Mouse (Mus musculus): Measurements from ENCODE around the gene Cavin4.

Cavin4 gene

GRCm38 (mm10) chr4:48663271-48663670 is at the start of gene Cavin4:
Cavin4 (plus strand) TSS chr4:48663514.
- DNase-seq (ENCODE audit: low read depth, low spot score) = no peak

DNA sequence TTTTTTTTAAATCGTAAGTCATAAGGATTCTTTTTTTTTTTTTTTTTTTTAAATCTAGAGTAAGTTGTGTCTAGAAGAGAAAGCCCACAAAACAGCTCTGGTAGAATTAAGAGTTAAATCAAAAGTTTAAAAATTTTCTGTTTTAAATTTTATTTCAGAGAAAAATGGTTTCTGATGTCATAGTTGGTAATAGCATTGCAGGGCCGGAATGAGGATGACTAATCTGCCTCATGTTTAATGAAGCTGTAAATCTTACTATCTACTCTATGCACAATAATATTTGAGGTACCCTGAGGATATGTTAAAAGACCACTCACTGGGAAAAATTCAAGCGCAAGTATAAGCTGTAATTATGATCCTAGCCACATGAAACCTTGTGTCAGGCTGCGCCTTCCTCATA is 47.8 kb upstream of the Cavin4 start:
- no peak for DNase-seq (ENCODE audit: low read depth, low spot score)

DNA sequence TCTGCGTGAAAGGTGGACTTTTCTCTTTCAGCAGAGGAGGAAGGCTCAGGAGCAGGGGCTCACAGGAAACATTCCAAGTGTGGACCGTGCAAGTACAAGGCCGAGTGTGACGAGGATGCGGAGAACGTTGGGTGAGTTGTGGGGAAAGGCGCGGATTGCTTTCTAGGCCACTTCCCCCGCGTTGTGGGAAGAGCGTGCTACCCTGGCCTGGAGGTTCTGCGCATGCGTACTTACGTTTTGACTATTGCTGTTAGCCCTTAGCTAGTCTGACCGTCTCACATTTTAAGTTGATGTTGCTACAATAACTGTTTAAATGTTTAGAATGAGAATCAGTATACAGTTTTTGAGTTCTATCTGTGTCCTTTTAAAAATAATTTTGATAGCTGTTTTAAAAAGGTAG is 46.1 kb upstream of the Cavin4 start:
- no peak for DNase-seq (ENCODE audit: low read depth, low spot score)

DNA sequence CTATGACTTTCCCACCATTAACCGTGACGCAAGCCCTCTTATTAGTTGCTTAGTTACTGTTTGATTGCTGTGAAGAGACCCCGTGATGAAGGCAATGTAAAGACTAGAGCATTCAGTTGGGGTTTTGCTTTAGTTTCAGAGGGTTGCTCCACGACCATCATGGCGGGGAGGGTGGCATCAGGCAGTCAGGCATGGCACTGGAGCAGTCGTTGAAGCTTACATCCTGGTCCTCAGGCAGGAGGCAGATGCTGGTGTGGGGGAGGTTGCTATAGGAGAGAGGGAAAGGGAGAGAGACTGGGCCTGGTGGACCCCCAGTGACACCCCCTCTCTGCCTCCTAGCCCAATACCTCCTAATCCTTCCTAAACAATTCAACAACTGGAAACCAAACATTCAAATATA is 43.2 kb upstream of the Cavin4 start:
- DNase-seq (ENCODE audit: low read depth, low spot score) = no peak

DNA sequence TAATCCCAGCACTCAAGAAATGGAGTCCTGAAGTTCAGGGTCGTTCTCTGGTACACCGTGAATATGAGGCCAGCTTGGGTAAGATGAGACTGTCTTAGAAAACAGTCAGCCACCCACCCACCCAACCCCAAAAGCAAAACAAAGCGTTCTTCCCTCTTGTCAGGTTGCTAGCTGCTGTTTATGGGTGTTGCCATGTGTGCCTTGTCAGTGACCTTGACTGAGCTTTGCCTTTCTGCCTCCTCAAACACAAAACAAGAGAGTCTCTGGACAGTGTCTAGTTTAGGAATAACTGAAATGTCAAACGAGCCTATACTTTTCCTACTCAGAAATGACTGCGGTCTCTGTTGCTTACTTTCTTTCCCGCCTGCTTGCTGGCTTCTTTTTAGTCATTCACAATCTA is 41.1 kb upstream of the Cavin4 start:
- DNase-seq (ENCODE audit: low read depth, low spot score) = no peak

GRCm38 (mm10) chr4:48622946-48623345 is 40.4 kb upstream of the Cavin4 start:
- no peak for DNase-seq (ENCODE audit: low read depth, low spot score)

DNA sequence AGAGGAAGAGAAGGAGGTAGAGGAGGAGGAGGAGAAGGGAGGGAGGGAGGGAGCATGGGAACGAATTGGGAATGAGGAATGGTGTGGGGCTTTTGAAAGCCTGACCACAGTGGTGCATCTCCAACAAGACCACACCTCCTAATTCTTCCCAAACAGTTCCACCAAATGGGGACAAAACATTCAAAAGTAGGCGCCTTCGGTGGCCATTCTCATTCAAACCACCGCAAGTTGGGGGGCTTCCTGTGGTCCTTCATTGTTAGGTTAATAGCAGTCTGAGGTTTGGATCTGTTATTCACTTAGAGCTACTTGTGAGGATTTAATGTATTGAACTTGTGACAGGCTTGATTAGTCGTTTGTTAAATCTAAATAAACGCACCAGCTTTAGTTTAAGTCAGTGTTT is 38.4 kb upstream of the Cavin4 start:
- no peak for DNase-seq (ENCODE audit: low read depth, low spot score)

DNA sequence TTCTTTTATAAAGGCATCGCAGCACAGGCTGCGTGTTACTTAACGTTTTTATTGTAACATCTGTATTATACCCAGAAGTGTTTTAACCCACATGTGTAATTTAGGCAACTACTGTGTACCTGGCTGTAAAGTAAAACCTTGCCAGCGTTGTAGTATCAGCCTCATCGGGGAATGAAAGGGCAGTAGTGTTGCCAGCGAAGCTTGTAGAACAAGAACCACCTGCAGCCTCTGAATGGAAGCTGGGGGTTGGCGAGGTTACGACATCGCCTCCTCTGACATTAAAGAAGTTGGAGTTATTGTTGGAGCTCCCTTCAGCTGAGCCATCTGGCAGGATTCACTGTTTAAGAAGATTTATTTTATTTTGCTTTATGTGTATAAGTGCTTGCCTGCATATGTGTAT is 37.5 kb upstream of the Cavin4 start:
- no peak for DNase-seq (ENCODE audit: low read depth, low spot score)

- DNase-seq (ENCODE audit: low read depth, low spot score) = no peak
Observed at GRCm38 (mm10) chr4:48629445-48629844, 33.9 kb upstream of the Cavin4 start.

- DNase-seq (ENCODE audit: low read depth, low spot score) = peak; percentile 36
Observed at GRCm38 (mm10) chr4:48633529-48633928, 29.8 kb upstream of the Cavin4 start.

- DNase-seq (ENCODE audit: low read depth, low spot score) = peak; percentile 8
Observed at GRCm38 (mm10) chr4:48634058-48634457, 29.3 kb upstream of the Cavin4 start.

DNA sequence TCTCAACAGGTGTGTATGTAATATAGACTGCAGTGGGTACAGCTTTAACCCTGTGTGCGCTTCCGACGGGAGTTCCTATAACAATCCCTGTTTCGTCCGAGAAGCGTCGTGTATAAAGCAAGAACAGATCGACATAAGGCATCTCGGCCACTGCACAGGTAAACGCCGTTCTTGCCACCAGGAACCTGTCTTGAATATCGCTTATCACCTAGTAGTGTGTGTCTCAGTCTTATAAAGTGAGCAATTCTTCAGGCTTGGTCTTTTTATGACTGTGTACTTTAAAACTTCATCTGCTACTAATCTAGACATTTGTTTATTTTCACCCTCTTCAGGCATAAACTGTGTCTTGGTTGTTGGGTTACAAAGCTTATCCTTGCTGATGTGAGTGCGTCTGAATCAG is 26.5 kb upstream of the Cavin4 start:
- DNase-seq (ENCODE audit: low read depth, low spot score) = no peak

GRCm38 (mm10) chr4:48638132-48638531 is 25.2 kb upstream of the Cavin4 start:
- DNase-seq (ENCODE audit: low read depth, low spot score) = no peak

DNA sequence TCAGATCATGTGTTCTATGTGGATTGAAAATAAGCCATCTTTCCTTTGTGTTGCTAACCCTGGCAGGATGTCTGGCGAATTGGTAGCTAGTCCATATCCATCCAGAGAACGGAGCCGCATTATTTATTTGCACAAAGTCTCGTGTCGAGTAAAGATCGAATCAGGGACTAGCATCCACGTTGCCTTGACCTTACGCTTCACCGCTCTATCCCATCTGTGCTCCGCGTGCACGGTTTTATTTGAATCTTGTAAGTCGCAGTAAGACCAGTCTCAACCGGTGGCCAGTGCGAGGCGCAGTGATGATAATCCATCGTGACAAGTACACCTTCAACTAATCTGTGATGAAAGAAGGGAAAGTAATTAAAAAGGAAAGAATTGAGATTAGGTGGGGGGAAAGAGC is 23.8 kb upstream of the Cavin4 start:
- no peak for DNase-seq (ENCODE audit: low read depth, low spot score)

- no peak for DNase-seq (ENCODE audit: low read depth, low spot score)
Observed at GRCm38 (mm10) chr4:48643801-48644200, 19.5 kb upstream of the Cavin4 start.

DNA sequence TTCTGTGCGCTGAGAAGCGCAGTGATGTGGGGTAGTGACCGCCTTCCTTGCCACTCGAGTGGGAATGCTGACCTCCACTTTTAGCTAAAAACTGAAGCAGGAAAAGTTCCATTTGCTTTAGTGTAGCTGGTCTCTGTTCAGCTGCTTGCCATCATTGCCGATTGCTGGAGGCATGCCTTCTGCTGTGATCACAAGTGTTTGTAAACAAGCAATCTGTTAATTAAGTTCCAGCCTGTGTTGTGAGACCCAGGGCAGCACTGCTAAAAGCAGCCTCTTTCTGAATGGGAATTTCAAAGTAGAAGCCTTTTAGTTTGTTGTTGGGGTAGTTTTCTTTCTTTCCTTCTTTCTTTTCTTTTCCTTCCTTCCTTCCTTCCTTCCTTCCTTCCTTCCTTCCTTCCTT is 17.2 kb upstream of the Cavin4 start:
- DNase-seq (ENCODE audit: low read depth, low spot score) = no peak

GRCm38 (mm10) chr4:48650617-48651360 is 12.5 kb upstream of the Cavin4 start:
- DNase-seq (ENCODE audit: low read depth, low spot score) = no peak

DNA sequence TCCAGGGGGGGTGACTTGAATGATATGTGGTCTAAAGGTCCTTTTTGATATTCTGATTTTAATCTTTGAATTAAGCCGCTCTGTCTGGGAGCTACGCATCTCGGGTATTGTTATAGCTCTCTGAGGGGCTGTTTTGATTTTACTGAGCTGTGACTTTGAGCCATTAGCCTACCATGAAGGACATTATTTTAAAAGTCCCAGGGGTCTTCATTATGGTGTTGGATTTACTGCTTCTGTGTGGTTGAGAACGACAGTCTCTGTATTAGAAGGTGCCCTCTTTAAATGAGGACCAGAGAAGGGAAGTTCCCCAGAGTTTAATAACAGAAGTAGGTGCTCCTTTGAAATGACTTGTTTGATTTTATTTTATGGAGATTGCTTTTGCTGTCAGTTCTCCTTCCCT is 9.2 kb upstream of the Cavin4 start:
- DNase-seq (ENCODE audit: low read depth, low spot score) = no peak

DNA sequence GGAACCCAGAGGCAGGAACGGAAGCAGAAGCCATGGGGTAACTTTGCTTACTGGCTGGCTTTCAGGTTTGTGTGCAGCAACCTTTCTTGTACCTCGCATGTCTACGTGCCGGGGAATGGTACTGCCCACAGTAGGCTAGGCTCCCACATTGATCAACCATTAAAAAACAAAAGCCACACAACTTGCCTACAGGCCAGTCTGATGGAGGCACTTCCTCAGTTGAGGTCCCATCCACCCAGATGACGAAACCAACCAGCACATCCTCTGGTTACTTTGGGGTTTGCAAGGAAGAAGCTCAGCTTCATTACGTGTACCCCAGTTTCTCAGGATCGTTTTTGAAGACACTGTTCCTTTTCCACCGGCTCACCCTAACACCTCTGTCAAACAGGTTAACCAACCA is 6.8 kb upstream of the Cavin4 start:
- DNase-seq (ENCODE audit: low read depth, low spot score) = no peak

DNA sequence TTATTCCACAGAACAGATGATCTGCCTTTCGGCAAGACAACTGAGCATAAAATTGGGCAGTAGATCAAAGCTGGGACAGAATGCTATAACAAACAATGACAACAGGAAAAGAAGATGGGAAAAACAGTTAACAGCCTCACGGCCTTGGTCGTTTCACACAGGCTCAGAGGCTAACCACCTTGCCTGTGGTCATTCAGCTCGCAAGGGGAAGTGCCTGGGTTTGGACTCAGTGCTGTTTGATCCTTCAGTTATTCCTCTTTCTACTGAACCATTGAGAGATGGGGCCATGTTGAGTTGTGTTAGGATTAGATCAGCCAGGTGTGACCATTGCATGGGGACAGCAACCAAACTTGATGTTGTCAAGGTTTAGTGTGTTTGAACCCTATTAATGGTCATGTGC is 3.2 kb upstream of the Cavin4 start:
- no peak for DNase-seq (ENCODE audit: low read depth, low spot score)

- DNase-seq (ENCODE audit: low read depth, low spot score) = no peak
Observed at GRCm38 (mm10) chr4:48660619-48661575, 2.4 kb upstream of the Cavin4 start.

- DNase-seq (ENCODE audit: low read depth, low spot score) = no peak
Observed at GRCm38 (mm10) chr4:48664021-48664420, 707 bp downstream of the Cavin4 start.

DNA sequence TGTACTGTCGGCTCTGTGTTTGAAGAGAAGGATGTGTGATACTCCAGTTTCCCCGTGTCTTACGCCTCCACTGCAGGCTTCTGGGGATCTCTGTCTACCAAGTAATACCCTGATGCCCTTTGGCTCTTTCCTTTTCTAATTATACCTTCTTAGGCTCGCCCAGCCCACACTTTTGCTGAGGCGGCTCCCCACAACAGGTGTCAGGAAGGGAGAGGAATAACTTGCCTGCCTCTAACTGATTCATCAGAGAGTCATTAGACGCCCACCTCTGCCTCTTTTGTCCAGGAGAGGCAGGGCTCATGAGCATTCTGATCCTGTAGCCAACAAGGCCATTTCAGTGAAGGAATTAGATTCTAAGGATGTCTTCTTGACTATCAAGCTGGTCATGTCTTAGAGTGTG is 4.0 kb downstream of the Cavin4 start:
- no peak for DNase-seq (ENCODE audit: low read depth, low spot score)
